ENCODE assay signal across 9 mouse cellular contexts in genomic region chr3:65858741-65859348, GRCm38 (mm10).
A peak's percentile ranks its signal among the peaks of the same experiment; 100 is the strongest.
DNase-seq lines count a peak whose midpoint lies in the region; ATAC-seq lines count a peak whose summit lies in the region.
"Had no signal": no experiment of that assay in that cellular context is flagged by ENCODE, and none has a peak within 500 bp of the region (broad histone marks: within the 10 kb centered on the region; RNA-seq: fewer than 3 reads in every experiment).

No protein-coding gene starts in this region.

- H3K4me3 ChIP-seq in heart, embryonic 13.5 days: 0 out of 2 replicates have a peak overlapping the region, but pooled peaks have one; percentile 6
- no peak overlapping the region for H3K4me3 ChIP-seq in brown adipose tissue, adult 24 weeks (ENCODE audit: insufficient read depth, low read depth, low read length)
- no peak overlapping the region for H3K4me3 ChIP-seq in hindbrain, embryonic 16.5 days (ENCODE audit: low read length)
- no peak overlapping the region for H3K4me3 ChIP-seq in liver, embryonic 12.5 days

- intact Hi-C loops in heart, postnatal 10 days (cut with DNase I): no loop called here

- 0 out of 2 replicates have a peak overlapping the region, but pooled peaks have one; percentile 2 for H3K27ac ChIP-seq in heart, embryonic 13.5 days (replicated peaks)
- peak overlapping the region; percentile 82 for H3K27ac ChIP-seq in brown adipose tissue, adult 24 weeks (replicated peaks; ENCODE audit: low read depth, low read length)
- H3K27ac ChIP-seq in hindbrain, embryonic 16.5 days (ENCODE audit: low read depth, low read length): no peak overlapping the region
- H3K27ac ChIP-seq in liver, embryonic 12.5 days: no peak overlapping the region

- H3K27me3 ChIP-seq in heart, embryonic 13.5 days (replicated peaks): no peaks in the 10 kb centered on the region; the same call in 1 of the 2 replicates
- no peaks in the 10 kb centered on the region for H3K27me3 ChIP-seq in hindbrain, embryonic 16.5 days (replicated peaks; ENCODE audit: control insufficient read depth, insufficient read depth, low read length)
- H3K27me3 ChIP-seq in liver, embryonic 12.5 days (replicated peaks): peaks cover under 1% of the 10 kb centered on the region

- H3K36me3 ChIP-seq in heart, embryonic 13.5 days: no peaks in the 10 kb centered on the region
- no peaks in the 10 kb centered on the region for H3K36me3 ChIP-seq in hindbrain, embryonic 16.5 days (ENCODE audit: control insufficient read depth, insufficient read depth, low read length)
- H3K36me3 ChIP-seq in liver, embryonic 12.5 days: no peaks in the 10 kb centered on the region

- H3K9me3 ChIP-seq in heart, embryonic 13.5 days: no peaks in the 10 kb centered on the region
- no peaks in the 10 kb centered on the region for H3K9me3 ChIP-seq in hindbrain, embryonic 16.5 days (ENCODE audit: control insufficient read depth, low read length)
- H3K9me3 ChIP-seq in liver, embryonic 12.5 days (replicated peaks): no peaks in the 10 kb centered on the region

- DNase-seq in heart, postnatal 10 days: no peak
- DNase-seq in testis, postnatal 14 days (ENCODE audit: low spot score): no peak
- DNase-seq in cerebellum, postnatal 14 days: no peak
- DNase-seq in natural killer cell, adult 2 months (ENCODE audit: low spot score in 2 of 2): no peak
- DNase-seq: thymus, postnatal 14 days had no signal

- ATAC-seq in heart, embryonic 13.5 days (ENCODE audit: extremely low read depth, insufficient number of reproducible peaks, low FRiP score, low TSS enrichment): 0 out of 2 replicates have a peak, but pooled peaks have one; percentile 43
- no peak for ATAC-seq in hindbrain, embryonic 16.5 days
- 0 out of 2 replicates have a peak, but pooled peaks have one; percentile 44 for ATAC-seq in liver, embryonic 12.5 days

- peak overlapping the region; percentile 42; the same call in 1 of the 2 replicates for H3K9ac ChIP-seq in heart, embryonic 13.5 days
- H3K9ac ChIP-seq in hindbrain, embryonic 16.5 days (ENCODE audit: low read depth, low read length): no peak overlapping the region
- H3K9ac ChIP-seq in liver, embryonic 12.5 days: no peak overlapping the region

- H3K4me1 ChIP-seq in heart, embryonic 13.5 days: peaks cover 61% of the 10 kb centered on the region
- peaks cover 17% of the 10 kb centered on the region for H3K4me1 ChIP-seq in brown adipose tissue, adult 24 weeks (ENCODE audit: control insufficient read depth, insufficient read depth, insufficient read length, low read length)
- H3K4me1 ChIP-seq in hindbrain, embryonic 16.5 days (ENCODE audit: control insufficient read depth, insufficient read depth, low read depth, low read length): peaks cover 23% of the 10 kb centered on the region
- H3K4me1 ChIP-seq in liver, embryonic 12.5 days: peaks cover 19% of the 10 kb centered on the region

- peak overlapping the region; percentile 40 for H3K4me2 ChIP-seq in heart, embryonic 13.5 days
- H3K4me2 ChIP-seq in hindbrain, embryonic 16.5 days (ENCODE audit: low read length): 0 out of 2 replicates have a peak overlapping the region, but pooled peaks have one; percentile 5
- H3K4me2 ChIP-seq in liver, embryonic 12.5 days: peak overlapping the region; percentile 20

- WGBS in heart, embryonic 13.5 days: 14% methylated on average over 13 of the region's 13 CpGs
- WGBS in hindbrain, embryonic 16.5 days: 10% methylated on average over 13 of the region's 13 CpGs
- 38% methylated on average over 13 of the region's 13 CpGs for WGBS in liver, embryonic 12.5 days (ENCODE audit: insufficient replicate concordance)

Comparison
In these comparisons a context has a peak if more than half of its experiments do, and no peak if none do; other contexts are left out.
1. H3K27ac ChIP-seq: peak in heart, embryonic 13.5 days (single experiment) and brown adipose tissue, adult 24 weeks (single experiment); none in hindbrain, embryonic 16.5 days (single experiment) and liver, embryonic 12.5 days (single experiment).
2. Peak in every context shown above with its lines, with median percentiles within 50 percentile points of each other: H3K4me2 ChIP-seq.